Mouse (Mus musculus) neural tube, embryonic 11.5 days (tissue): ENCODE results near the gene Ceacam15. TPM values are rescaled to one million over a fixed set of nuclear protein-coding genes. Genes with fewer than 3 reads are reported as not detected.
"Not testable (repeated sequence)": the region's sequence is repeated elsewhere in the genome, so short reads cannot be mapped to it uniquely, and the experiment has no call there.

ENCODE experiments used
- ATAC-seq: fragments of 200-750 bp; cut with Nextera tagmentation; 2 replicates; pipeline ENCODE4 v1.8.0; 2017; ENCODE audit warnings: moderate number of reproducible peaks, mild to moderate bottlenecking, moderate TSS enrichment, moderate library complexity; ENCODE audit not compliant: insufficient read depth, low FRiP score, low TSS enrichment
- DNase-seq: peaks from one replicate; pipeline ENCODE4 v3.0.0-alpha.2; 2015; ENCODE audit warnings: low spot score
- H3K27ac ChIP-seq: fragments of 300-500 bp; sonication (generic); 2 replicates; pipeline ENCODE4 v1.5.1; 2014; ENCODE audit warnings: low read depth, mild to moderate bottlenecking, low read length
- H3K27me3 ChIP-seq: fragments of 300-500 bp; sonication (generic); 2 replicates; pipeline ENCODE4 v1.6.1; 2014; ENCODE audit warnings: mild to moderate bottlenecking, low read length, mixed read lengths; ENCODE audit not compliant: control insufficient read depth, insufficient read depth
- H3K36me3 ChIP-seq: fragments of 300-500 bp; sonication (generic); 2 replicates; pipeline ENCODE4 v1.6.1; 2014; ENCODE audit warnings: mild to moderate bottlenecking, low read length, moderate library complexity, mixed read lengths; ENCODE audit not compliant: control insufficient read depth, insufficient read depth
- H3K4me1 ChIP-seq: fragments of 300-500 bp; sonication (generic); 2 replicates; pipeline ENCODE4 v1.6.1; 2014; ENCODE audit warnings: low read length, mixed read lengths; ENCODE audit not compliant: control insufficient read depth, insufficient read depth
- H3K4me2 ChIP-seq: fragments of 300-500 bp; sonication (generic); 2 replicates; pipeline ENCODE4 v1.6.1; 2014; ENCODE audit warnings: low read depth, mild to moderate bottlenecking, moderate library complexity
- H3K4me3 ChIP-seq: fragments of 300-500 bp; sonication (generic); 2 replicates; pipeline ENCODE4 v1.5.1; 2014; ENCODE audit warnings: low read depth, low read length
- H3K9ac ChIP-seq: fragments of 300-500 bp; sonication (generic); 2 replicates; pipeline ENCODE4 v1.6.1; 2014; ENCODE audit warnings: mild to moderate bottlenecking, low read length
- H3K9me3 ChIP-seq: fragments of 300-500 bp; sonication (generic); 2 replicates; pipeline ENCODE4 v1.6.1; 2016; ENCODE audit warnings: low read length; ENCODE audit not compliant: control insufficient read depth
- WGBS: fragments of 180-500 bp; shearing (Covaris S2); extraction: QIAGEN DNeasy Blood & Tissue Kit; methylation state at CpG from one replicate; pipeline ENCODE4 v1.1.7; 2014; 5-methylcytosine and 5-hydroxymethylcytosine counted together
- polyA plus RNA-seq: library from polyadenylated mRNA; unstranded; fragments of >200 nt; fragmentation: Nextera tagmentation; extraction: Ambion mirVana; gene quantifications from 2 replicates; pipeline ENCODE4 v1.2.1, GENCODE M21; 2014

Ceacam15 gene
- polyA plus RNA-seq, 1 experiment from 2014 or later: not detected

DNA sequence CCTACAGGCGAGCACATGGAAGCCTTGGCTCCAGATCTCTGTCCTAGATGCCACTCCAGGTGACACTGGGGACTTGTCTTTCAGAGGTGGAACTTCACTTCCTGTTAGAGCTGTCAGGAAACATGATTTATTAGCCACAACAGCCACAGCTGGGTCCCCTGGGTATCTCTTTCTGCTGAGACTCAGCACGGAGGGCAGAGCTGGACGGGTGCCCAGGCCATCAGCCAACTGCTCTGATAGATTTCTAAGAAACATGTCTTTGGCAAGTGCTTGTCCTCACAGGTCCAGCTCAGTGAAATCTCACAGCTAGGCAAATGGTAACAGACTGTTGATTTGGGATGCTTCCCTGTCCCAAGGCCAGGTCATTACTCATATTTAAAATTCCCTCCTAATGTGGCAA lies 36.5 kb downstream of the Ceacam15 start:
- Histone ChIP-seq H3K36me3 (no peaks in the 10 kb centered on the region), H3K4me3 (no peak overlapping the region), H3K4me1 (no peaks in the 10 kb centered on the region), H3K9ac (no peak overlapping the region), H3K27me3 (no peaks in the 10 kb centered on the region), H3K4me2 (no peak overlapping the region), H3K9me3 (no peaks in the 10 kb centered on the region), H3K27ac (no peak overlapping the region)
- ATAC-seq (no peak), DNase-seq (no peak)
- 81% methylated on average over 3 of the region's 3 CpGs for WGBS

DNA sequence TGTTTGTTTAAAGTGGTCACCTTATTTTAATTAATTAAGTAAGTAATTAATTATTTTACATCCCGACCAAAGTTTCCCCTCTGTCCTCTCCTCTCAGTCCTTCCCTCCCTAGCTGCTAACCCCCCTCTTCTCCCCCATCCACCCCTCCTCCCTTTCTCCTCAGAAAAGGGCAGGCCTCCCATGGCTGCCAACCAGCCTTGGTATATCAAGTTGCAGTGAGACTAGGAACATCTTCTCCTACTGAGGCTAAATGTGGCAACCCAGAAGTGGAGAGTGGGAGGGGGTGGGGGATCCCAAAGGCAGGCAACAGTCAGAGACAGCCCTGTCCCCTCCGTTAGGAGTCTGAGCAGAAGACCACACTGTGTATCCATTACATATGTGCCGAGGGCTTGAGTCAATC lies 40.4 kb downstream of the Ceacam15 start:
- H3K36me3 ChIP-seq: no peaks in the 10 kb centered on the region
- H3K27ac ChIP-seq: no peak overlapping the region
- no peak overlapping the region for H3K9ac ChIP-seq
- no peaks in the 10 kb centered on the region for H3K9me3 ChIP-seq
- DNase-seq (no peak), ATAC-seq (no peak)
- no peak overlapping the region for H3K4me3 ChIP-seq
- H3K4me2 ChIP-seq: no peak overlapping the region
- WGBS: 60% methylated on average over 3 of the region's 3 CpGs
- no peaks in the 10 kb centered on the region for H3K4me1 ChIP-seq
- H3K27me3 ChIP-seq: no peaks in the 10 kb centered on the region

DNA sequence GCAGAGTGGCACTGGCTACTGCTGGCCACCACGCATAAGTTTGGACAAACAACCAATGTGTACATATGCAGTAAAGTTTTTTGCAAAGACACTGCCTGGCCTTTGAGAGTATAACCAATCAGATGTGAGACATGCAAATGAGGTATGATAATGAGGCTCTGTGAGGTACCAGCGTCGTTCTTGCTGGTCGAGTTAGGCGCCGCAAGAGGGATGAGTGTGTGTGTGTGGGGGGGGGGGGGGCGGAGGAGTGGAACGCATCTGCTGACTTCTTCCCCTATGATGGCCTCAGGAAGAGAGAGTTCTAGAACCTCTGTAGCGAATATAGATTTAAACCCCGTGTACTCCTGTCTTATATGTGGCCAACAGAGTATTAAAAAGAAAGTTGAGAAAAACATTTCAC lies 41.6 kb downstream of the Ceacam15 start:
- not testable (repeated sequence) for H3K36me3 ChIP-seq, H3K4me3 ChIP-seq, H3K27me3 ChIP-seq, H3K9me3 ChIP-seq, DNase-seq, H3K9ac ChIP-seq, H3K4me1 ChIP-seq, H3K27ac ChIP-seq, H3K4me2 ChIP-seq
- WGBS: 12% methylated on average over 10 of the region's 10 CpGs
- ATAC-seq: peak; percentile 55; the same call in 1 of the 2 replicates

DNA sequence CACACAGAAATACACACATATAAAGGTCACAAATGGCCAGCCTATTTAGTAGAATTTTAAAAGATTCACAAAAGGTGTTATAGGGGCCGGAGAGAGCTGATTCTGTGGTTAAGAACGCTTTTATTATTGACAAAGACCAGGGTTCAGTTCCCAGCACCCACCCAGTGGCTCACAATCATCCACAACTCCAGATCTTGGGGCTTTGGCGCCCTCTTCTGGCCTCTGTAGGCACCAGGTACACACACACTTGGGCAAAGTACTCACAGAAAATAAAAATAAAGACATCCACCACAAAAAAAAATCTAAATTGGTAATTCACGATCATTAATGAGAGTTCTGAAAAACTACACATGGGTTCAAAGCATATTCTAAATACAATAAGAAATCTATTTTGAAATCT lies 43.6 kb downstream of the Ceacam15 start:
- H3K9ac ChIP-seq: no peak overlapping the region
- H3K27ac ChIP-seq: no peak overlapping the region
- H3K4me2 ChIP-seq: no peak overlapping the region
- no peaks in the 10 kb centered on the region for H3K27me3 ChIP-seq
- no peak overlapping the region for H3K4me3 ChIP-seq
- no peaks in the 10 kb centered on the region for H3K9me3 ChIP-seq
- 69% methylated on average over 4 of the region's 4 CpGs for WGBS
- H3K36me3 ChIP-seq: no peaks in the 10 kb centered on the region
- H3K4me1 ChIP-seq: no peaks in the 10 kb centered on the region
- ATAC-seq (no peak), DNase-seq (no peak)

DNA sequence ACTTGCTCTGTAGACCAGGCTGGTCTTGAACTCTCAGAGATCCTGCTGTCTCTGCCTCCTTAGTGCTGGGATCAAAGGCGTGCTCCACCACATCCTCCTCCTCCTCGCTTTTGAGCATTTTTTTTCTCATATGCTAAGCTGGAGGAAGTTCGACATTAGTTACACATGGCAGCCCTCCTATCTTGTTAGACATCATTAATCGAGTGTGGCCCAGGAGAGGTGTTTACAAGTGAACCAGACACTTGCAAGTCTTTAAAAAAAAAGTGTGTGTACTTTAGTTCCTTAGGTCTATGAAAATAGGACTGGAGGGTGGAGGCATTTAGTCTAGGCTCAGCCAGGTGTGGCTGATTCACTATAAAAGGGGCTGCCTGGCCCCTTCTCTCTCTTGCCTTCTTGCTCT lies 44.5 kb downstream of the Ceacam15 start:
- 77% methylated on average over 4 of the region's 4 CpGs for WGBS
- no peak overlapping the region for H3K9ac ChIP-seq
- no peak for DNase-seq
- H3K4me2 ChIP-seq: no peak overlapping the region
- H3K4me1 ChIP-seq: no peaks in the 10 kb centered on the region
- ATAC-seq: no peak
- no peaks in the 10 kb centered on the region for H3K9me3 ChIP-seq
- no peaks in the 10 kb centered on the region for H3K27me3 ChIP-seq
- H3K36me3 ChIP-seq: no peaks in the 10 kb centered on the region
- H3K27ac ChIP-seq: no peak overlapping the region
- no peak overlapping the region for H3K4me3 ChIP-seq

DNA sequence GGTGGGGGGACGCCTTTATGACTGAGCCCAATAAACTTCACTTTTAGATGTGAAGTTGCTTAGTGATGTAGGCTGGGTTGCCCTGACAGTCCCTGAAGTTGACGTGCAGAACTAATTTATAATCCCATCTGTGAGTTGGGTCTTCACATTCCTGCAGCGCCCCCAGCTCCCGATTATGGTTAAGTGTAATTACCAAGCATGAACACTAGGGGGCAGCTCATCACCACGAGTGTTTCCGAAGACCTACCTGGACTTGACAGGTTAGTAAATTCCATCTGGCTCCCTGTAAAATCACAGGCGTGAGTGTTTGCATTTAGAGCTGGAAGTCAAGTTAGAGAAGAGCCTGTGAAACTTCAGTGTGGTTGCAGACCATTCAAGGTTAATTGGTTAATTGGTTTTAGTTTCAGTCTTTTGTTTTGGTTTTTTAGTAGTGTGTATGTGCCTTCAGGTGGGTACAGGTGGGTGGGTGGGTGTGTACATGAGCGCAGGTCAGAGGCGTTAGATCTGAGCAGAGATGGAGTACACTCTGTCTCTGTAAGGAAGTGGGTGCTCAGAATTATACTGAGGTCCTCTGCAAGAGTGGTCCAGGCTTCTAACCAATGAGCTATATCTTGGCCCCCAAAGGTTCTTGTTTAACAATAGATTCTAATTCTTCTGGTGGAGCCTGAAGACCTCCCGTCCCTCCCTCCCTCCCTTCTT lies 45.8 kb downstream of the Ceacam15 start:
- DNase-seq (peak; percentile 52), ATAC-seq (no peak)
- no peaks in the 10 kb centered on the region for H3K27me3 ChIP-seq

DNA sequence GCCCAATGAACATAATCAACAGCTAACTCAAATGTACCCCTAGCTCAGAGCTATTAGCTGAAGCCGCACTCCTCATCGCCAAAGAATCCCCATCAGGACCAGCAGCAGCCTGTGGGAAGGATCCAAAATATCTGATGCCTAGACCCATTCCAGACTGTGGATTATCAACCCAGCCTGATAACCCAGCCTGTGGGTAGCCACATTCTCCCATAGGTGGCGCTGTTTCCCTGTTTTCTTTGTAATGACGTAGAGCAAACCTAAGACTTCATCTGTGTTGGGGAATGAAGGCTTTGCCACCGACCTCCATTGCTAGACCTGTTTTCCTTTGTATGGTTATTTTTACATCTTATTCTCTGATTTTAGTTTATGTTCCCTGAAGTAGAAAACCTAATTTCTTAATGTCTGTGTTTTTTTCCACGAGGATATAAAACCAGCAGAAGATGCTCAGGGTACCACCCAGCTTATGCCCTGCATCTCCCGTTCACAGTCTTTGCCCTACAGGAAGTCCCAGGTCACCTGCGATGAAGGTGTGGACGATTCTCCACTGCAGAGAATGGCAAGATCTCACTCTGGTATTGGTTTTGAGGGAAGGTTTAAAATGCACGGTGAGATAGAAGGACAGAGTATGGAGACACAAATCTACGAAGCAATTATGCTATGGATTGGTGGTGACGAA lies 47.3 kb downstream of the Ceacam15 start:
- peak; percentile 76 for DNase-seq
- ATAC-seq: peak; percentile 68; the same call in 1 of the 2 replicates
- Histone ChIP-seq H3K4me3 (no peak overlapping the region), H3K27me3 (no peaks in the 10 kb centered on the region), H3K9me3 (no peaks in the 10 kb centered on the region), H3K4me1 (no peaks in the 10 kb centered on the region), H3K9ac (no peak overlapping the region), H3K4me2 (no peak overlapping the region), H3K36me3 (no peaks in the 10 kb centered on the region), H3K27ac (no peak overlapping the region)
- 38% methylated on average over 12 of the region's 12 CpGs for WGBS

More for the DNA sequence above, 45.8 kb downstream of the Ceacam15 start:
- Histone ChIP-seq H3K9ac (no peak overlapping the region), H3K27ac (no peak overlapping the region), H3K4me2 (no peak overlapping the region), H3K4me1 (no peaks in the 10 kb centered on the region), H3K4me3 (no peak overlapping the region), H3K36me3 (no peaks in the 10 kb centered on the region), H3K9me3 (no peaks in the 10 kb centered on the region)
- 20% methylated on average over 10 of the region's 10 CpGs for WGBS

DNA sequence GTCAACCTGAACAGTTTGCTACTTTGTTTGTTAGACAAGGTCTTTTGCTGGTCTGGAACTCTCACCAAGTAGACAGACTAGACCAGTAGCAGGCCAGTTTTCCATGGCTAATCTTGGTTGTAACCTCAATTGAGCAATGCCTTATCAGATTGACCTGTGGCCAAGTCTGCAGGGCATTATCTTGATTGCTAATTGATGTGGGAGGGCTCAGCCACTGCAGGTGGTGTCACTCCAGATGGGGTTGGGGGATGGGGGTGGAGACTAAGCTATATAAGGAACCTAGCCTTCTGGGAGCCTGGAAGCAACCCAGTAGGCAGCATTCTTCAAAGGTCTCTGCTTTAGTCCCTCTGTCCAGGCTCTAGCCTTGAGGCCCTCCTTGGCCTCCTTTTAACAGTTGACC lies 51.8 kb downstream of the Ceacam15 start:
- Histone ChIP-seq H3K9me3 (no peaks in the 10 kb centered on the region), H3K9ac (no peak overlapping the region)

DNA sequence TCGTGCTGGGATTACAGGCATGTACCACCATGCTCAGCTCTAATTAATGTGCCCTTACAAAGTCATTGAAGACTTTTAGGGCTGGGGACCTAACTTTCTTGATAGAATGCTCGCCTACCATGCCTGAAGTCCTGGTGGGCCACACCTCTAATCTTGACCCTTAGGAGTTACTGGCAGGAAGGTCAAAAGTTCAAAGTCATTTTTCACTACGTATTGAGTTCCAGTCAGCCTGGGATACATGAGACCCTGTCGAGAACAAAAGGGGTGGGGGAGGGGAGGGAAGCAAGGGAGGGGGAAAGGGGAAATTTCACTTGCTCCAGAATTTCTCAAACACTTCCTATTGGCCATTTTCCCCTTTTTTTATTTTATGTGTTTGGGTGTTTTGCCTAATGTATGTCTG lies 52.4 kb downstream of the Ceacam15 start:
- WGBS: 37% methylated on average over 4 of the region's 4 CpGs
- Histone ChIP-seq H3K27ac (no peak overlapping the region), H3K36me3 (no peaks in the 10 kb centered on the region), H3K9me3 (no peaks in the 10 kb centered on the region), H3K4me1 (no peaks in the 10 kb centered on the region), H3K4me2 (no peak overlapping the region), H3K4me3 (no peak overlapping the region), H3K9ac (no peak overlapping the region), H3K27me3 (no peaks in the 10 kb centered on the region)
- ATAC-seq: no peak
- DNase-seq: no peak

More for the DNA sequence above, 51.8 kb downstream of the Ceacam15 start:
- Histone ChIP-seq H3K27me3 (no peaks in the 10 kb centered on the region), H3K27ac (no peak overlapping the region), H3K36me3 (no peaks in the 10 kb centered on the region), H3K4me1 (no peaks in the 10 kb centered on the region), H3K4me2 (no peak overlapping the region), H3K4me3 (no peak overlapping the region)
- DNase-seq (no peak), ATAC-seq (no peak)
